Mouse (Mus musculus) hindbrain, embryonic 16.5 days (tissue): ENCODE results near the gene Syk. TPM values are rescaled to one million over a fixed set of nuclear protein-coding genes. Genes with fewer than 3 reads are reported as not detected.
A peak's percentile ranks its signal among the peaks of the same experiment; 100 is the strongest.

Source experiments
- ATAC-seq: fragments of 200-750 bp; cut with Nextera tagmentation; 2 replicates; pipeline ENCODE4 v1.8.0; 2017; ENCODE audit warnings: moderate TSS enrichment, moderate library complexity
- H3K27ac ChIP-seq: fragments of 300-500 bp; sonication (generic); 2 replicates; pipeline ENCODE4 v1.5.1; 2014; ENCODE audit warnings: low read depth, mild to moderate bottlenecking, control low read depth, low read length, moderate library complexity
- H3K27me3 ChIP-seq: fragments of 300-500 bp; sonication (generic); replicated peaks from 2 replicates; pipeline ENCODE4 v1.6.1; 2014; ENCODE audit warnings: low read length; ENCODE audit not compliant: control insufficient read depth, insufficient read depth
- H3K36me3 ChIP-seq: fragments of 300-500 bp; sonication (generic); 2 replicates; pipeline ENCODE4 v1.6.1; 2014; ENCODE audit warnings: mild to moderate bottlenecking, low read length, moderate library complexity, mixed read lengths; ENCODE audit not compliant: control insufficient read depth, insufficient read depth
- H3K4me1 ChIP-seq: fragments of 300-500 bp; sonication (generic); 2 replicates; pipeline ENCODE4 v1.6.1; 2014; ENCODE audit warnings: low read depth, low read length; ENCODE audit not compliant: control insufficient read depth, insufficient read depth
- H3K4me2 ChIP-seq: fragments of 300-500 bp; sonication (generic); 2 replicates; pipeline ENCODE4 v1.6.1; 2014; ENCODE audit warnings: mild to moderate bottlenecking, low read length, control low read depth, moderate library complexity
- H3K4me3 ChIP-seq: fragments of 300-500 bp; sonication (generic); 2 replicates; pipeline ENCODE4 v1.5.1; 2014; ENCODE audit warnings: mild to moderate bottlenecking, low read length, control low read depth, moderate library complexity
- H3K9ac ChIP-seq: fragments of 300-500 bp; sonication (generic); 2 replicates; pipeline ENCODE4 v1.6.1; 2014; ENCODE audit warnings: low read depth, mild to moderate bottlenecking, control low read depth, low read length, moderate library complexity
- H3K9me3 ChIP-seq: fragments of 300-500 bp; sonication (generic); 2 replicates; pipeline ENCODE4 v1.6.1; 2014; ENCODE audit warnings: mild to moderate bottlenecking, low read length, moderate library complexity; ENCODE audit not compliant: control insufficient read depth
- WGBS: fragments of 180-500 bp; shearing (Covaris S2); extraction: QIAGEN DNeasy Blood & Tissue Kit; methylation state at CpG from one replicate; pipeline ENCODE4 v1.1.7; 2014; 5-methylcytosine and 5-hydroxymethylcytosine counted together
- polyA plus RNA-seq: library from polyadenylated mRNA; unstranded; fragments of >200 nt; fragmentation: Nextera tagmentation; extraction: Ambion mirVana; gene quantifications from 2 replicates; pipeline ENCODE4 v1.2.1, GENCODE M21; 2015

The Syk gene
- 1.1 and 1.4 TPM in 2 replicates for polyA plus RNA-seq

DNA sequence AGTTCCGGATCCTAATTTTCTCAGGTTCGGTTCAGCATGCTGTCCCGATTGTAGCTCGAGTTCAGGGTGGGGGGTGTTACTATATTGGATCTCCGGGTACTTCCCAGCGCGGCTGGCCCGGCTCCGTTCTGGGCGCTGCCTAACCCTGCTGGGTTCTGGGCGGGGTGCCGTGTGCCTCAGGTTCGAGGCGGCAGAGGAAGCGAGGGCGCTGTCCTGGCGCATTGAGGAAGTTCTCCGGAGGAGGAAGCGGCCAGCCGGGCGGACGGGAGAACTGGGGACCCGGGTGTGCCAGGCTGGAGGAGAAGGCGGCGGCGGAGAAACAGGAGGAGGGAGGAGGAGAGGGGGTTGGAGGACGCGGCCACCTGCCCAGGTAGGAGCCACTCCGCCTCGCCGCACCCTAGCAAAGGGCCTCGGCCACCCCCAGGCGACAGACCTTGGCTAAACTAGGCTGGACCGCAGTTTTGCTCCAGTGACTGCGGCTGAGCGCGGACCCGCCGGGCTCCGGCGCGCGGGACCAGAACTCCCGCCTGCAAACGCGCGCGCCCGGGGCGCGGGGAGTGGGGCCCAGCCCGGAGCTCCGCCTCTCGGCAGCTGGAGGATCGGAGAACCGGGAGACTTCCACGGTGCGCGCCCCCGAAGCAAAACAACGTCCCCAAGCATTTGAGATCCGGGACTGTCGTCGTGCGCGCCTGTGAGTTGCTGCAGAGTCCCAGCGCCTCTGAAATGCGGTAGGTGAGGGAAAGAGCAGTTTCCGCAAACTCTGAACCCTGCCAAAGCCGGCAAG lies at the start of gene Syk:
Syk (plus strand) TSS at position 296 of the 784 bp plus-strand sequence.
- no peaks in the 10 kb centered on the region for H3K36me3 ChIP-seq

DNA sequence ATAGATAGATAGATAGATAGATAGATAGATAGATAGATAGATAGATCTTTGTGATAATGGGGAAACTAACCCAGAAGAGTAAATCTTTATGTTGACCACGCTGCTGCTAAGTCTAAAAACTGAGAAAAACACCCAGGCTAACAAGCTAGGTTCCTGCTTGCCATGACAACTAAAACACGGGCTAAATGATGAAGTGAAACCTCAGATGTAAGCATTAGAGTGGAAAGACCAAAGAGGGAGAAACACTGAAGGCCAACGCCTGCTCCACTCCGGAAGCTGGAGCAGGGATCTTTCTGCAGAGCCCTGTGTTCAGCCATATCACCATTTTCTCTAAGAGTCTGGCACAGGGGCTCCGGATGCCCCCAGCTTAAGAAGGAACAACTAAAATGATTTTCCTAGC lies 49.3 kb upstream of the Syk start:
- Histone ChIP-seq H3K9me3 (no peaks in the 10 kb centered on the region), H3K27ac (no peak overlapping the region), H3K27me3 (no peaks in the 10 kb centered on the region), H3K4me3 (no peak overlapping the region), H3K9ac (no peak overlapping the region), H3K4me2 (no peak overlapping the region), H3K4me1 (peaks cover 4% of the 10 kb centered on the region), H3K36me3 (no peaks in the 10 kb centered on the region)
- ATAC-seq, result no peak
- WGBS, result 76% methylated on average over 5 of the region's 5 CpGs

More for the DNA sequence above, at the start of gene Syk:
- Histone ChIP-seq H3K4me2 (peak within 1 kb of the TSS; percentile 90), H3K27ac (no peak within 1 kb of the TSS), H3K9me3 (no peaks in the 10 kb centered on the region), H3K4me3 (peak within 1 kb of the TSS; percentile 54), H3K4me1 (peaks cover 4% of the 10 kb centered on the region; the same call in 1 of the 2 replicates), H3K9ac (peak within 1 kb of the TSS; percentile 62), H3K27me3 (peaks cover 8% of the 10 kb centered on the region)
- ATAC-seq, result peak; percentile 64
- under 1% methylated on average over 69 of the region's 70 CpGs for WGBS

DNA sequence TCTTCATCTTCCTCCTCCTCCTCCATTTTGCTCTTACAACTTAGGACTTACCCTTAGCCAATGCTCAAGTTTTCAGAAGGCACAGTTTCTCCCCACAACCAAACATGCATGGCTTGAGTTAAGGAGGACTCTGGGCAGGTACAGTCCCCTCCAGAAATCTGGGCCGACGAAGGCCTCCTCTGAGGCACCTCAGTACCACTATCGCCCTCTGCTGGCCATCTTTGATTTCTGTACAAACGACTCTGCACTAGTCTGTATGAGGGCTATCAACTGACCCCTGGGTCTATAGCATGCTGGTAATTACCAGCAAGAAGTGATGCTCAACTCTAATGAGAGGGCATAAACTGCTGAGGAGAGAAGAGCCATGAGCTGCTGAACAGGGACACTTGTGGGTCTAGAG lies 47.4 kb upstream of the Syk start:
- no peak overlapping the region for H3K4me2 ChIP-seq
- no peaks in the 10 kb centered on the region for H3K4me1 ChIP-seq
- no peak for ATAC-seq
- no peaks in the 10 kb centered on the region for H3K9me3 ChIP-seq
- no peaks in the 10 kb centered on the region for H3K27me3 ChIP-seq
- WGBS, result 8% methylated on average over 4 of the region's 4 CpGs
- no peak overlapping the region for H3K9ac ChIP-seq
- no peak overlapping the region for H3K27ac ChIP-seq
- H3K4me3 ChIP-seq, result no peak overlapping the region
- no peaks in the 10 kb centered on the region for H3K36me3 ChIP-seq

DNA sequence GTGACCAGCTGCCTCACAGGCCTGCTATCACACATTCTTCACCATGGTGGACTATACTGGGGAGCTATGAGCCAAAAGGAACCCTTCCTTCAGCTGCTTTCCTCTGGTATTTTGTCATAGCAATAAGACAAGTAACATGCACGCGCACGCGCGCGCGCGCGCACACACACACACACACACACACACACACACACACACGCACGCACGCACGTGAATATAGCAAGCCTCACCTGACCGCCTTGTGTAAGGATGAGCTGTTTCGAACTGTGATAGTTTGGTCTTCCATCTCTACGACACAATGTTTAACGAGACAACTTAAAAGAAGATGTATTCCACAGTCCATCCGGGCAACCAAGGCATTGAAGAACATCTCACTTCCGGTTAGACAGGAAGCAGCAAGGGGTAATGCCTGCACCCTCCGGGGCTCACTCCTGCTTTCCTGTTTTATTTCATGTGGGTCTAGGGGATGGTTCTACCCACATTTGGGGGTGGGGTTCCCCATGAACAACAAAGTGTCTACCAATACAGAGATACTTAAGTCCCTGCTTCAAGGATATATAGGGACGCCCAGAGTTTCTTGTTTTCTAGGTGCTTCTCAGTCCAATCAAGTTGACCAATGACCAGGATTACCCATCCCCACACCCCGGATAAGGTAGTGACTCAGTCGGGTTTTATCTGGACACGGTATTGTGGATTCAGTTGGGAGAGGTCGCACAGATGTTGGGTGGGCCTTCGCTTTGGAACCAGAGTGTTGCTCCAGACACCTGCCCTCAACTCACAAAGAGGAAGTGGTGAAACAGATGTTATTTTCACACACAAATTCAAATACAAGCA lies 45.0 kb upstream of the Syk start:
- Histone ChIP-seq H3K27ac (no peak overlapping the region), H3K9me3 (no peaks in the 10 kb centered on the region), H3K27me3 (no peaks in the 10 kb centered on the region), H3K36me3 (no peaks in the 10 kb centered on the region), H3K4me3 (no peak overlapping the region), H3K4me2 (no peak overlapping the region), H3K4me1 (no peaks in the 10 kb centered on the region), H3K9ac (no peak overlapping the region)
- 97% methylated on average over 26 of the region's 26 CpGs for WGBS
- ATAC-seq, result no peak

DNA sequence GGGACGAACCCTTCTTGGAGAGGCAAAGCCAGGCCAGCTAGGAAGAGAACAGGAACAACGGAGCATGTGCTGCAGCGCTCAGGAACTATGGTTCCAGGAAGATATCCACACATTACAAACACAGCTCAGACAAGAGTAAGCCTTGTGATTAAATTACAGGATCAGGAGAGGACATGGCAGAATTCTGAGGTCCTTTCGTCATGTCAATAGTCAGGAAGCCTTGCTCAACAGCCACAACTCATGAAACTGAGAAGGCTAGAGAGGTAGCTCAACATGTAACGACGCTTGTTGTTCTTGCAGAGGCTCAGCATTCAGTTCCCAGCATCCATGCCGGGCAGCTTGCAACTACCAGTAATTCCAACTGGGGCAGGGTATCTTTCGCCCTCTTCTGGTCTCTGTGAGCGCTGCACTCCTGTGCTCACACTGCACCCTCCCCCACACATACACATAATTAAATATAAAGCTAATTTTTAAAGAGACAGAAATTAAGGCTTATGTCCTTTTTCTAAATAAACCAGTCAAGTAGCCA lies 44.3 kb upstream of the Syk start:
- H3K9me3 ChIP-seq, result no peaks in the 10 kb centered on the region
- no peak overlapping the region for H3K4me3 ChIP-seq
- 92% methylated on average over 9 of the region's 9 CpGs for WGBS
- ATAC-seq, result no peak
- no peaks in the 10 kb centered on the region for H3K36me3 ChIP-seq
- no peak overlapping the region for H3K27ac ChIP-seq
- no peak overlapping the region for H3K9ac ChIP-seq
- H3K4me1 ChIP-seq, result no peaks in the 10 kb centered on the region
- no peak overlapping the region for H3K4me2 ChIP-seq
- no peaks in the 10 kb centered on the region for H3K27me3 ChIP-seq

DNA sequence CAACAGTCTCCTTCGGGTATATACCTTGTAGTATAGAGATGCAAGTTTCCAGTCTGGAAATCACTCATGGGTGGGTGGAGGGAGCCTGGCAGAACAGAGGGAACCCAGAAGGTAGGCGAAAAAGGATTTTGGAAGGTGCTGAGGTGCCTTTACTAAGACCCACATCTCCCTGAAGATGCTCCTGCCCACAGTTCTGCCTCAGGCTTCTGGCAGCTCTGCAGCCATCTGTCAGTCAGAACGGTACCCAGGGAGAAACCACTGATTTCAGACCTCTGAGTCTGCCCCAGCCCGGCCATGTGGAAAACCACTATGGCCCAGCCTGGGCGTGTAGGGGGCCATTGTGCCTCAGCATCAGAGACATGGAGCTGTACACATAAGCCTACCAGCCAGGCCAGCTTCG lies 43.5 kb upstream of the Syk start:
- Histone ChIP-seq H3K27me3 (no peaks in the 10 kb centered on the region), H3K9me3 (no peaks in the 10 kb centered on the region), H3K4me1 (no peaks in the 10 kb centered on the region), H3K36me3 (no peaks in the 10 kb centered on the region), H3K4me2 (no peak overlapping the region), H3K4me3 (no peak overlapping the region), H3K27ac (no peak overlapping the region), H3K9ac (no peak overlapping the region)
- 84% methylated on average over 6 of the region's 6 CpGs for WGBS
- no peak for ATAC-seq

DNA sequence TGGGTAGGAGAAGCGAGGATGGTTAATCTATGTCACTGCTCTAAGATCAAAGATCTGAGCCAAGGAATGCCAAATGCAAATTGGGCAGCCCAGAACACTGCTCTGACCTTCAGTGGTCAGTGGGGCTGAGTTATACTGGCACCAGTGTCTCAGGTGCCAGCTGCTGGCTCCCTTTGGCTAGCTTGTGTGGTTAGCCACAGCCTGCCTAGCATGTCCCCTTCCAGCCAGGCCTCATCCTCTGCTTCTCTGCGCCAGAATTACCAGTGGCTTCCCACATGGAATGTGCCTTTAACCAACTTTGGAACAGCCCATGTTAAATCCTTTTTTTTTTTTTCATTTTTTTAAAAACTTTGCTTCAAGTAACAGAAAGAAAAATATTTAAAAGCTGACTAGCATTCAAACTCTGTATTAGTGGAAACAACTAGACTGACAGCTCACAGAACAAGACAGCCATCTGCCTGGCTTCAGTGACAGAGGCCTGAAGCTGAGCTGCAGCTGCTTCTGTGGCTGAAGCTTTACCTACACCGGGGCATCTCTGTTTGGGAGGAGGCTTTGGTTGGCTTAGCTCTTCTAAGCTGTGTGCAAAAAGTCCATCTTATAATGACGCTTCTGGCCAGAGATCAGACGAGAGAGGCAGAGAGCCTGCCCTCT lies 41.5 kb upstream of the Syk start:
- 72% methylated on average over 5 of the region's 5 CpGs for WGBS
- H3K27me3 ChIP-seq, result no peaks in the 10 kb centered on the region
- no peak overlapping the region for H3K4me2 ChIP-seq
- H3K4me1 ChIP-seq, result no peaks in the 10 kb centered on the region
- H3K36me3 ChIP-seq, result no peaks in the 10 kb centered on the region
- no peak for ATAC-seq
- no peaks in the 10 kb centered on the region for H3K9me3 ChIP-seq
- H3K4me3 ChIP-seq, result no peak overlapping the region
- H3K27ac ChIP-seq, result no peak overlapping the region
- H3K9ac ChIP-seq, result no peak overlapping the region

DNA sequence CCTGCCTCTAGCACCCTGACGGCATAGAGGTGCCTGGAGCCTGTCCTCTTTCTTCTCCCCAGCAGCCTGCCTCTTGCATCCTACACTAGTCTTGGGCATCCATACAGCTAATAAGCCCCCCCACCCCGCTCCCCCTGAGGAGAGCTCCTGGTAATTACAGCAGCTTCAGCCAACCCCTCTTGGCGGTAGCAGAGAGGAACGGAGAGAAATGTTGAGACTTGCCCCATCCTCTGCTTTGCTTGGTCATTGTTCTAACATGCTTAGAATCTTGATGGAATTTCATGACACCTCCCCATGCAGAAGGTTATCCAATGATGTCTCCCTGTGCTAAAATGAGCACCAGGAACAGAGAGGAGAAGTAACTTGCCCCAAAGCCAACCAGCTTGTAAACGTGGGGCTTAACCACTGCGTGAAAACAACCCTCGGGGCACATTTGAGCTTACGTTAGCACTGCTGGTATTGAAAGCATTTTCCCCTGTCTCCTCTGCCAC lies 40.9 kb upstream of the Syk start:
- Histone ChIP-seq H3K4me3 (no peak overlapping the region), H3K27ac (no peak overlapping the region), H3K4me2 (no peak overlapping the region), H3K27me3 (no peaks in the 10 kb centered on the region), H3K36me3 (no peaks in the 10 kb centered on the region), H3K9me3 (no peaks in the 10 kb centered on the region), H3K9ac (no peak overlapping the region), H3K4me1 (no peaks in the 10 kb centered on the region)
- no peak for ATAC-seq
- WGBS, result 66% methylated on average over 8 of the region's 8 CpGs
